Mouse (Mus musculus) stomach, postnatal 0 days (tissue): ENCODE data around the gene Cnot6. TPM values are rescaled to one million over a fixed set of nuclear protein-coding genes. Genes with fewer than 3 reads are reported as not detected.

Experiments used
- ATAC-seq: fragments of 200-750 bp; cut with Nextera tagmentation; 2 replicates; pipeline ENCODE4 v1.8.0; 2017; ENCODE audit not compliant: low FRiP score, low TSS enrichment
- DNase-seq: peaks from one replicate; pipeline ENCODE4 v3.0.0-alpha.2; 2016; ENCODE audit warnings: low spot score
- H3K27ac ChIP-seq: fragments of 300-500 bp; sonication (generic); replicated peaks from 2 replicates; pipeline ENCODE4 v1.5.1; 2014; ENCODE audit warnings: mild to moderate bottlenecking, control low read depth
- H3K27me3 ChIP-seq: fragments of 300-500 bp; sonication (generic); 2 replicates; pipeline ENCODE4 v1.6.1; 2014; ENCODE audit warnings: low read length; ENCODE audit not compliant: control insufficient read depth, insufficient read depth
- H3K36me3 ChIP-seq: fragments of 300-500 bp; sonication (generic); 2 replicates; pipeline ENCODE4 v1.6.1; 2014; ENCODE audit warnings: low read length, mixed read lengths; ENCODE audit not compliant: control insufficient read depth, insufficient read depth
- H3K4me1 ChIP-seq: fragments of 300-500 bp; sonication (generic); replicated peaks from 2 replicates; pipeline ENCODE4 v1.6.1; 2014; ENCODE audit warnings: antibody characterized with exemption; ENCODE audit not compliant: control insufficient read depth, insufficient read depth
- H3K4me2 ChIP-seq: fragments of 300-500 bp; sonication (generic); replicated peaks from 2 replicates; pipeline ENCODE4 v1.6.1; 2014; ENCODE audit warnings: low read depth, mild to moderate bottlenecking, control low read depth, moderate library complexity
- H3K4me3 ChIP-seq: fragments of 300-500 bp; sonication (generic); 2 replicates; pipeline ENCODE4 v1.5.1; 2014; ENCODE audit warnings: low read depth, low read length, control low read depth
- H3K9ac ChIP-seq: fragments of 300-500 bp; sonication (generic); 2 replicates; pipeline ENCODE4 v1.6.1; 2014; ENCODE audit warnings: mild to moderate bottlenecking, low read length, control low read depth, mixed read lengths
- H3K9me3 ChIP-seq: fragments of 300-500 bp; sonication (generic); 2 replicates; pipeline ENCODE4 v1.6.1; 2016; ENCODE audit warnings: low read length; ENCODE audit not compliant: control insufficient read depth
- CTCF ChIP-seq: IDR thresholded peaks from 2 replicates; pipeline ENCODE4 v1.5.1; 2016; ENCODE audit warnings: antibody characterized with exemption, low read depth, mild to moderate bottlenecking, moderate library complexity
- EP300 ChIP-seq: optimal IDR thresholded peaks from 2 replicates; pipeline ENCODE3; 2016; ENCODE audit warnings: antibody characterized with exemption
- WGBS: fragments of 180-500 bp; shearing (Covaris S2); extraction: QIAGEN DNeasy Blood & Tissue Kit; methylation state at CpG from one replicate; pipeline ENCODE4 v1.1.7; 2014; 5-methylcytosine and 5-hydroxymethylcytosine counted together
- polyA plus RNA-seq: library from polyadenylated mRNA; unstranded; fragments of >200 nt; fragmentation: Nextera tagmentation; extraction: Ambion mirVana; gene quantifications from 2 replicates; pipeline ENCODE4 v1.2.1, GENCODE M21; 2015

Gene Cnot6
- polyA plus RNA-seq, 1 experiment from 2014 or later, result 29.1 TPM

- no peak overlapping the region for H3K4me2 ChIP-seq
- H3K27ac ChIP-seq, result no peak overlapping the region
- ATAC-seq (no peak), DNase-seq (no peak)
- no peak for TF ChIP-seq EP300
- no peak for TF ChIP-seq CTCF
- no peak overlapping the region for H3K4me3 ChIP-seq
- H3K4me1 ChIP-seq, result no peaks in the 10 kb centered on the region
- H3K27me3 ChIP-seq, result no peaks in the 10 kb centered on the region
- peaks cover 3% of the 10 kb centered on the region; the same call in 1 of the 2 replicates for H3K9me3 ChIP-seq
- no peak overlapping the region for H3K9ac ChIP-seq
- H3K36me3 ChIP-seq, result no peaks in the 10 kb centered on the region
Measured at GRCm38 (mm10) chr11:49744981-49745380, 32.5 kb upstream of the Cnot6 start.

GRCm38 (mm10) chr11:49743634-49744033, 31.1 kb upstream of the Cnot6 start:
- TF ChIP-seq CTCF (no peak), EP300 (no peak)
- DNase-seq (no peak), ATAC-seq (no peak)
- Histone ChIP-seq H3K9me3 (no peaks in the 10 kb centered on the region), H3K27ac (no peak overlapping the region), H3K9ac (no peak overlapping the region), H3K36me3 (no peaks in the 10 kb centered on the region), H3K4me1 (no peaks in the 10 kb centered on the region), H3K27me3 (no peaks in the 10 kb centered on the region), H3K4me3 (no peak overlapping the region), H3K4me2 (no peak overlapping the region)
- WGBS, result 68% methylated on average over 7 of the region's 7 CpGs

GRCm38 (mm10) chr11:49742248-49742647, 29.7 kb upstream of the Cnot6 start:
- Histone ChIP-seq H3K36me3 (no peaks in the 10 kb centered on the region), H3K9me3 (no peaks in the 10 kb centered on the region), H3K4me3 (no peak overlapping the region), H3K9ac (no peak overlapping the region), H3K27ac (no peak overlapping the region), H3K27me3 (no peaks in the 10 kb centered on the region), H3K4me2 (no peak overlapping the region), H3K4me1 (no peaks in the 10 kb centered on the region)
- no peak for DNase-seq
- TF ChIP-seq EP300 (no peak), CTCF (no peak)
- ATAC-seq, result no peak
- 71% methylated on average over 8 of the region's 8 CpGs for WGBS

GRCm38 (mm10) chr11:49739776-49740175, 27.3 kb upstream of the Cnot6 start:
- 36% methylated on average over 3 of the region's 3 CpGs for WGBS
- no peak overlapping the region for H3K4me2 ChIP-seq
- H3K4me3 ChIP-seq, result no peak overlapping the region
- no peaks in the 10 kb centered on the region for H3K27me3 ChIP-seq
- no peaks in the 10 kb centered on the region for H3K36me3 ChIP-seq
- no peak overlapping the region for H3K27ac ChIP-seq
- no peaks in the 10 kb centered on the region for H3K4me1 ChIP-seq
- H3K9ac ChIP-seq, result no peak overlapping the region
- ATAC-seq (peak; percentile 45; the same call in 1 of the 2 replicates), DNase-seq (no peak)
- H3K9me3 ChIP-seq, result no peaks in the 10 kb centered on the region
- TF ChIP-seq EP300 (no peak), CTCF (no peak)

GRCm38 (mm10) chr11:49738659-49739406, 26.3 kb upstream of the Cnot6 start:
- DNase-seq, result no peak
- no peaks in the 10 kb centered on the region for H3K9me3 ChIP-seq
- H3K27me3 ChIP-seq, result no peaks in the 10 kb centered on the region
- H3K9ac ChIP-seq, result no peak overlapping the region
- H3K4me1 ChIP-seq, result no peaks in the 10 kb centered on the region
- H3K36me3 ChIP-seq, result no peaks in the 10 kb centered on the region
- ATAC-seq, result no peak
- no peak overlapping the region for H3K4me2 ChIP-seq
- H3K27ac ChIP-seq, result no peak overlapping the region
- no peak for TF ChIP-seq EP300
- TF ChIP-seq CTCF, result 0 out of 2 replicates have a peak, but pooled peaks have one; percentile 0
- H3K4me3 ChIP-seq, result no peak overlapping the region
- 73% methylated on average over 11 of the region's 11 CpGs for WGBS

DNA sequence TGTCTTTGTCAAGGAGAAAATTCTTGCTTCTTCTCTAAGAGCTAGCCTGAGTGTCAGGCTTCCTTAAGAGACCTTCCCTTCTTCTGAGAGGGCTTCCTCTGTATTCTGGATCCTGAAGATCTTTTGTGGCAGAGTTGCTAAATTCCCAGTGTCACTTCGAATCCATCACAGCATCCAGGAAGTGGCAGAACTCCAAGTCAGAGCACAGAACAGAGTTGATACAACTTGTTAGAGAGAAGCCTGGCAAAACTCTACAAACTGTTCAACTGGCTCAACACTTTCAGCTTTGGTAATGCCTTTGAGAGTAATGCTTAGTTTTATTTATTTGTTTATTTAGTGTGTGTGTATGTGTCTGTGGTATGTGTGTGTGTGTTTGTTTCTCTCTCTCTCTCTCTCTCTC, 25.1 kb upstream of the Cnot6 start:
- ATAC-seq, result no peak
- WGBS, result 46% methylated on average over 1 of the region's 1 CpGs

More for the DNA sequence above, 25.1 kb upstream of the Cnot6 start:
- Histone ChIP-seq H3K4me3 (no peak overlapping the region), H3K4me1 (no peaks in the 10 kb centered on the region), H3K27ac (no peak overlapping the region), H3K27me3 (no peaks in the 10 kb centered on the region), H3K4me2 (no peak overlapping the region), H3K9ac (no peak overlapping the region), H3K36me3 (no peaks in the 10 kb centered on the region), H3K9me3 (no peaks in the 10 kb centered on the region)
- TF ChIP-seq CTCF (no peak), EP300 (no peak)
- no peak for DNase-seq
